Mouse (Mus musculus): ENCODE data around the gene Vac14. TPM values are rescaled to one million over a fixed set of nuclear protein-coding genes. Genes with fewer than 3 reads are reported as not detected.

Vac14 gene
- polyA plus RNA-seq, 1 experiment from 2014 or later, result 17.7 TPM

- no peak overlapping the region for H3K4me3 ChIP-seq (ENCODE audit: low read depth, low read length)
- WGBS, result 84% methylated on average over 11 of the region's 11 CpGs
- DNase-seq (ENCODE audit: low spot score) (no peak), ATAC-seq (ENCODE audit: low read depth) (no peak)
- no peaks in the 10 kb centered on the region for H3K9me3 ChIP-seq (ENCODE audit: control insufficient read depth, low read length)
- H3K27me3 ChIP-seq (replicated peaks; ENCODE audit: control insufficient read depth, insufficient read depth, low read length), result no peaks in the 10 kb centered on the region
- peaks cover 29% of the 10 kb centered on the region for H3K4me1 ChIP-seq (ENCODE audit: control insufficient read depth, insufficient read depth, low read length)
- H3K27ac ChIP-seq (replicated peaks; ENCODE audit: low read depth, low read length), result no peak overlapping the region
- no peak overlapping the region for H3K4me2 ChIP-seq (ENCODE audit: low read depth, low read length)
- H3K36me3 ChIP-seq (ENCODE audit: control insufficient read depth, insufficient read depth, low read length), result peaks cover 15% of the 10 kb centered on the region; the same call in 1 of the 2 replicates
- H3K9ac ChIP-seq (ENCODE audit: low read depth, low read length), result no peak overlapping the region
Measured at GRCm38 (mm10) chr8:110708429-110708828, 90.0 kb downstream of the Vac14 start.

GRCm38 (mm10) chr8:110710593-110710992, 92.2 kb downstream of the Vac14 start:
- DNase-seq (ENCODE audit: low spot score) (no peak), ATAC-seq (ENCODE audit: low read depth) (no peak)
- no peak overlapping the region for H3K4me3 ChIP-seq (ENCODE audit: low read depth, low read length)
- peaks cover 17% of the 10 kb centered on the region for H3K4me1 ChIP-seq (ENCODE audit: control insufficient read depth, insufficient read depth, low read length)
- peak overlapping the region; percentile 71; the same call in 1 of the 2 replicates for H3K27ac ChIP-seq (replicated peaks; ENCODE audit: low read depth, low read length)
- no peak overlapping the region for H3K9ac ChIP-seq (ENCODE audit: low read depth, low read length)
- peaks cover 24% of the 10 kb centered on the region; the same call in 1 of the 2 replicates for H3K36me3 ChIP-seq (ENCODE audit: control insufficient read depth, insufficient read depth, low read length)
- no peak overlapping the region for H3K4me2 ChIP-seq (ENCODE audit: low read depth, low read length)
- no peaks in the 10 kb centered on the region for H3K27me3 ChIP-seq (replicated peaks; ENCODE audit: control insufficient read depth, insufficient read depth, low read length)
- WGBS, result 50% methylated on average over 3 of the region's 3 CpGs
- no peaks in the 10 kb centered on the region for H3K9me3 ChIP-seq (ENCODE audit: control insufficient read depth, low read length)

GRCm38 (mm10) chr8:110711271-110711934, 93.0 kb downstream of the Vac14 start:
- Histone ChIP-seq H3K4me3 (ENCODE audit: low read depth, low read length) (no peak overlapping the region), H3K36me3 (ENCODE audit: control insufficient read depth, insufficient read depth, low read length) (peaks cover 24% of the 10 kb centered on the region; the same call in 1 of the 2 replicates), H3K4me2 (ENCODE audit: low read depth, low read length) (no peak overlapping the region), H3K27ac (replicated peaks; ENCODE audit: low read depth, low read length) (peak overlapping the region; percentile 71), H3K9ac (ENCODE audit: low read depth, low read length) (no peak overlapping the region), H3K27me3 (replicated peaks; ENCODE audit: control insufficient read depth, insufficient read depth, low read length) (no peaks in the 10 kb centered on the region), H3K9me3 (ENCODE audit: control insufficient read depth, low read length) (no peaks in the 10 kb centered on the region), H3K4me1 (ENCODE audit: control insufficient read depth, insufficient read depth, low read length) (peaks cover 20% of the 10 kb centered on the region)
- 61% methylated on average over 13 of the region's 13 CpGs for WGBS
- ATAC-seq (ENCODE audit: low read depth), result 0 out of 2 replicates have a peak, but pooled peaks have one; percentile 1
- no peak for DNase-seq (ENCODE audit: low spot score)

GRCm38 (mm10) chr8:110713073-110713472, 94.7 kb downstream of the Vac14 start:
- H3K36me3 ChIP-seq (ENCODE audit: control insufficient read depth, insufficient read depth, low read length), result peaks cover 23% of the 10 kb centered on the region; the same call in 1 of the 2 replicates
- H3K9me3 ChIP-seq (ENCODE audit: control insufficient read depth, low read length), result no peaks in the 10 kb centered on the region
- no peak overlapping the region for H3K27ac ChIP-seq (replicated peaks; ENCODE audit: low read depth, low read length)
- no peak overlapping the region for H3K4me3 ChIP-seq (ENCODE audit: low read depth, low read length)
- H3K4me2 ChIP-seq (ENCODE audit: low read depth, low read length), result no peak overlapping the region
- DNase-seq (ENCODE audit: low spot score) (no peak), ATAC-seq (ENCODE audit: low read depth) (no peak)
- no peak overlapping the region for H3K9ac ChIP-seq (ENCODE audit: low read depth, low read length)
- peaks cover 36% of the 10 kb centered on the region for H3K4me1 ChIP-seq (ENCODE audit: control insufficient read depth, insufficient read depth, low read length)
- no peaks in the 10 kb centered on the region for H3K27me3 ChIP-seq (replicated peaks; ENCODE audit: control insufficient read depth, insufficient read depth, low read length)
- 84% methylated on average over 7 of the region's 7 CpGs for WGBS

- peak; percentile 70 for DNase-seq (ENCODE audit: low spot score)
- Histone ChIP-seq H3K4me3 (ENCODE audit: low read depth, low read length) (no peak overlapping the region), H3K27me3 (replicated peaks; ENCODE audit: control insufficient read depth, insufficient read depth, low read length) (no peaks in the 10 kb centered on the region), H3K4me1 (ENCODE audit: control insufficient read depth, insufficient read depth, low read length) (peaks cover 55% of the 10 kb centered on the region), H3K9ac (ENCODE audit: low read depth, low read length) (0 out of 2 replicates have a peak overlapping the region, but pooled peaks have one; percentile 25), H3K27ac (replicated peaks; ENCODE audit: low read depth, low read length) (peak overlapping the region; percentile 88), H3K9me3 (ENCODE audit: control insufficient read depth, low read length) (no peaks in the 10 kb centered on the region), H3K4me2 (ENCODE audit: low read depth, low read length) (no peak overlapping the region; the same call in 1 of the 2 replicates), H3K36me3 (ENCODE audit: control insufficient read depth, insufficient read depth, low read length) (peaks cover 19% of the 10 kb centered on the region; the same call in 1 of the 2 replicates)
- WGBS, result 76% methylated on average over 14 of the region's 15 CpGs
- no peak for ATAC-seq (ENCODE audit: low read depth)
Measured at GRCm38 (mm10) chr8:110714827-110715519, 96.6 kb downstream of the Vac14 start.

GRCm38 (mm10) chr8:110716075-110716474, 97.7 kb downstream of the Vac14 start:
- Histone ChIP-seq H3K4me3 (ENCODE audit: low read depth, low read length) (no peak overlapping the region), H3K4me1 (ENCODE audit: control insufficient read depth, insufficient read depth, low read length) (peaks cover 52% of the 10 kb centered on the region), H3K9ac (ENCODE audit: low read depth, low read length) (peak overlapping the region; percentile 5; the same call in 1 of the 2 replicates), H3K27ac (replicated peaks; ENCODE audit: low read depth, low read length) (peak overlapping the region; percentile 88), H3K9me3 (ENCODE audit: control insufficient read depth, low read length) (no peaks in the 10 kb centered on the region), H3K27me3 (replicated peaks; ENCODE audit: control insufficient read depth, insufficient read depth, low read length) (no peaks in the 10 kb centered on the region), H3K4me2 (ENCODE audit: low read depth, low read length) (peak overlapping the region; percentile 4; the same call in 1 of the 2 replicates), H3K36me3 (ENCODE audit: control insufficient read depth, insufficient read depth, low read length) (peaks cover 19% of the 10 kb centered on the region; the same call in 1 of the 2 replicates)
- DNase-seq (ENCODE audit: low spot score) (peak; percentile 94), ATAC-seq (ENCODE audit: low read depth) (peak; percentile 74)
- WGBS, result 32% methylated on average over 2 of the region's 4 CpGs

GRCm38 (mm10) chr8:110717131-110717530, 98.7 kb downstream of the Vac14 start:
- no peaks in the 10 kb centered on the region for H3K9me3 ChIP-seq (ENCODE audit: control insufficient read depth, low read length)
- peak overlapping the region; percentile 88 for H3K27ac ChIP-seq (replicated peaks; ENCODE audit: low read depth, low read length)
- DNase-seq (ENCODE audit: low spot score) (peak; percentile 72), ATAC-seq (ENCODE audit: low read depth) (no peak; the same call in 1 of the 2 replicates)
- no peak overlapping the region for H3K4me3 ChIP-seq (ENCODE audit: low read depth, low read length)
- H3K9ac ChIP-seq (ENCODE audit: low read depth, low read length), result no peak overlapping the region
- H3K27me3 ChIP-seq (replicated peaks; ENCODE audit: control insufficient read depth, insufficient read depth, low read length), result no peaks in the 10 kb centered on the region
- 39% methylated on average over 7 of the region's 7 CpGs for WGBS
- H3K4me1 ChIP-seq (ENCODE audit: control insufficient read depth, insufficient read depth, low read length), result peaks cover 52% of the 10 kb centered on the region
- 0 out of 2 replicates have a peak overlapping the region, but pooled peaks have one; percentile 4 for H3K4me2 ChIP-seq (ENCODE audit: low read depth, low read length)
- peaks cover 19% of the 10 kb centered on the region; the same call in 1 of the 2 replicates for H3K36me3 ChIP-seq (ENCODE audit: control insufficient read depth, insufficient read depth, low read length)

GRCm38 (mm10) chr8:110718209-110718968, 100.0 kb downstream of the Vac14 start:
- Histone ChIP-seq H3K27me3 (replicated peaks; ENCODE audit: control insufficient read depth, insufficient read depth, low read length) (no peaks in the 10 kb centered on the region), H3K9me3 (ENCODE audit: control insufficient read depth, low read length) (no peaks in the 10 kb centered on the region), H3K4me3 (ENCODE audit: low read depth, low read length) (no peak overlapping the region), H3K27ac (replicated peaks; ENCODE audit: low read depth, low read length) (peak overlapping the region; percentile 95), H3K9ac (ENCODE audit: low read depth, low read length) (no peak overlapping the region), H3K4me1 (ENCODE audit: control insufficient read depth, insufficient read depth, low read length) (peaks cover 60% of the 10 kb centered on the region), H3K36me3 (ENCODE audit: control insufficient read depth, insufficient read depth, low read length) (peaks cover 10% of the 10 kb centered on the region; the same call in 1 of the 2 replicates), H3K4me2 (ENCODE audit: low read depth, low read length) (no peak overlapping the region)
- WGBS, result 79% methylated on average over 8 of the region's 8 CpGs
- DNase-seq (ENCODE audit: low spot score), result no peak
- ATAC-seq (ENCODE audit: low read depth), result no peak
